Mouse (Mus musculus): ENCODE measurements around the gene Pdzd4. TPM values are rescaled to one million over a fixed set of nuclear protein-coding genes. Genes with fewer than 3 reads are reported as not detected.

Gene Pdzd4
- polyA plus RNA-seq, 1 experiment: 4.7 TPM

- Histone ChIP-seq H3K4me1 (ENCODE audit: control insufficient read depth, insufficient read depth, low read length) (no peaks in the 10 kb centered on the region), H3K4me3 (replicated peaks; ENCODE audit: control insufficient read depth, low read depth, low read length) (no peak overlapping the region), H3K27ac (ENCODE audit: control insufficient read depth, insufficient read depth, low read depth, low read length, poor library complexity) (no peak overlapping the region)
- 89% methylated on average over 2 of the region's 2 CpGs for WGBS
- TF ChIP-seq CTCF (IDR thresholded peaks at IDR 0.05; ENCODE audit: control insufficient read depth, insufficient read depth, low read length) (no peak), POLR2A (IDR thresholded peaks at IDR 0.05; ENCODE audit: borderline replicate concordance, control insufficient read depth, low read depth, low read length) (no peak)
Measured at GRCm38 (mm10) chrX:73797511-73797910, 27.3 kb downstream of the Pdzd4 start.

GRCm38 (mm10) chrX:73793505-73793904, 31.3 kb downstream of the Pdzd4 start:
- Histone ChIP-seq H3K4me1 (ENCODE audit: control insufficient read depth, insufficient read depth, low read length) (no peaks in the 10 kb centered on the region), H3K27ac (ENCODE audit: control insufficient read depth, insufficient read depth, low read depth, low read length, poor library complexity) (no peak overlapping the region), H3K4me3 (replicated peaks; ENCODE audit: control insufficient read depth, low read depth, low read length) (no peak overlapping the region)
- 15% methylated on average over 1 of the region's 1 CpGs for WGBS
- TF ChIP-seq POLR2A (IDR thresholded peaks at IDR 0.05; ENCODE audit: borderline replicate concordance, control insufficient read depth, low read depth, low read length): no peak
- no peak for TF ChIP-seq CTCF (IDR thresholded peaks at IDR 0.05; ENCODE audit: control insufficient read depth, insufficient read depth, low read length)

GRCm38 (mm10) chrX:73793039-73793438, 31.7 kb downstream of the Pdzd4 start:
- no peak for TF ChIP-seq CTCF (IDR thresholded peaks at IDR 0.05; ENCODE audit: control insufficient read depth, insufficient read depth, low read length)
- no peak for TF ChIP-seq POLR2A (IDR thresholded peaks at IDR 0.05; ENCODE audit: borderline replicate concordance, control insufficient read depth, low read depth, low read length)
- Histone ChIP-seq H3K4me3 (replicated peaks; ENCODE audit: control insufficient read depth, low read depth, low read length) (no peak overlapping the region), H3K4me1 (ENCODE audit: control insufficient read depth, insufficient read depth, low read length) (no peaks in the 10 kb centered on the region), H3K27ac (ENCODE audit: control insufficient read depth, insufficient read depth, low read depth, low read length, poor library complexity) (no peak overlapping the region)

GRCm38 (mm10) chrX:73788501-73788900, 36.3 kb downstream of the Pdzd4 start:
- 72% methylated on average over 1 of the region's 1 CpGs for WGBS
- TF ChIP-seq POLR2A (IDR thresholded peaks at IDR 0.05; ENCODE audit: borderline replicate concordance, control insufficient read depth, low read depth, low read length): no peak
- no peak for TF ChIP-seq CTCF (IDR thresholded peaks at IDR 0.05; ENCODE audit: control insufficient read depth, insufficient read depth, low read length)
- Histone ChIP-seq H3K4me3 (replicated peaks; ENCODE audit: control insufficient read depth, low read depth, low read length) (no peak overlapping the region), H3K4me1 (ENCODE audit: control insufficient read depth, insufficient read depth, low read length) (no peaks in the 10 kb centered on the region), H3K27ac (ENCODE audit: control insufficient read depth, insufficient read depth, low read depth, low read length, poor library complexity) (no peak overlapping the region)

GRCm38 (mm10) chrX:73787225-73787558, 37.6 kb downstream of the Pdzd4 start:
- WGBS: 14% methylated on average over 18 of the region's 22 CpGs
- no peaks in the 10 kb centered on the region; the same call in 1 of the 2 replicates for H3K4me1 ChIP-seq (ENCODE audit: control insufficient read depth, insufficient read depth, low read length)
- peak overlapping the region; percentile 87 for H3K4me3 ChIP-seq (replicated peaks; ENCODE audit: control insufficient read depth, low read depth, low read length)
- H3K27ac ChIP-seq (ENCODE audit: control insufficient read depth, insufficient read depth, low read depth, low read length, poor library complexity): peak overlapping the region; percentile 92
- TF ChIP-seq CTCF (IDR thresholded peaks at IDR 0.05; ENCODE audit: control insufficient read depth, insufficient read depth, low read length) (no peak), POLR2A (IDR thresholded peaks at IDR 0.05; ENCODE audit: borderline replicate concordance, control insufficient read depth, low read depth, low read length) (no peak)

GRCm38 (mm10) chrX:73786364-73787224, 38.2 kb downstream of the Pdzd4 start, which contains the start of the genes Idh3g and Ssr4:
Gene Idh3g (minus strand): TSS chrX:73786897.
Gene Ssr4 (plus strand): TSS chrX:73787028.
- Histone ChIP-seq H3K4me3 (replicated peaks; ENCODE audit: control insufficient read depth, low read depth, low read length) (peak within 1 kb of the TSS; percentile 87), H3K27ac (ENCODE audit: control insufficient read depth, insufficient read depth, low read depth, low read length, poor library complexity) (peak within 1 kb of the TSS; percentile 92), H3K4me1 (ENCODE audit: control insufficient read depth, insufficient read depth, low read length) (no peaks in the 10 kb centered on the region; the same call in 1 of the 2 replicates)
- 10% methylated on average over 52 of the region's 52 CpGs for WGBS
- TF ChIP-seq CTCF (IDR thresholded peaks at IDR 0.05; ENCODE audit: control insufficient read depth, insufficient read depth, low read length) (peak; percentile 35; the same call in 1 of the 2 replicates), POLR2A (IDR thresholded peaks at IDR 0.05; ENCODE audit: borderline replicate concordance, control insufficient read depth, low read depth, low read length) (peak; percentile 71; the same call in 1 of the 2 replicates)

GRCm38 (mm10) chrX:73785666-73786065, 39.1 kb downstream of the Pdzd4 start:
- TF ChIP-seq POLR2A (IDR thresholded peaks at IDR 0.05; ENCODE audit: borderline replicate concordance, control insufficient read depth, low read depth, low read length) (no peak), CTCF (IDR thresholded peaks at IDR 0.05; ENCODE audit: control insufficient read depth, insufficient read depth, low read length) (no peak)
- H3K27ac ChIP-seq (ENCODE audit: control insufficient read depth, insufficient read depth, low read depth, low read length, poor library complexity): no peak overlapping the region; the same call in 1 of the 2 replicates
- H3K4me1 ChIP-seq (ENCODE audit: control insufficient read depth, insufficient read depth, low read length): no peaks in the 10 kb centered on the region; the same call in 1 of the 2 replicates
- H3K4me3 ChIP-seq (replicated peaks; ENCODE audit: control insufficient read depth, low read depth, low read length): peak overlapping the region; percentile 87

- Histone ChIP-seq H3K4me3 (replicated peaks; ENCODE audit: control insufficient read depth, low read depth, low read length) (no peak overlapping the region), H3K27ac (ENCODE audit: control insufficient read depth, insufficient read depth, low read depth, low read length, poor library complexity) (0 out of 2 replicates have a peak overlapping the region, but pooled peaks have one; percentile 29), H3K4me1 (ENCODE audit: control insufficient read depth, insufficient read depth, low read length) (no peaks in the 10 kb centered on the region; the same call in 1 of the 2 replicates)
- TF ChIP-seq POLR2A (IDR thresholded peaks at IDR 0.05; ENCODE audit: borderline replicate concordance, control insufficient read depth, low read depth, low read length) (no peak), CTCF (IDR thresholded peaks at IDR 0.05; ENCODE audit: control insufficient read depth, insufficient read depth, low read length) (no peak)
- WGBS: 78% methylated on average over 3 of the region's 3 CpGs
Measured at GRCm38 (mm10) chrX:73782227-73782626, 42.5 kb downstream of the Pdzd4 start.

Measured in bone marrow, adult 2 months (tissue).